14 mouse cellular contexts compared by ENCODE assay signal in genomic region chr2:158155101-158155500, GRCm38 (mm10).
"Had no signal": no experiment of that assay in that cellular context is flagged by ENCODE, and none has a peak within 500 bp of the region (broad histone marks: within the 10 kb centered on the region; RNA-seq: fewer than 3 reads in every experiment).

No protein-coding gene starts in this region.

- H3K27me3 ChIP-seq: intestine, embryonic 15.5 days; limb, embryonic 15.5 days; midbrain, embryonic 15.5 days; neural tube, embryonic 13.5 days had no signal

- H3K9me3 ChIP-seq: intestine, embryonic 15.5 days; limb, embryonic 15.5 days; midbrain, embryonic 15.5 days had no signal

- H3K4me2 ChIP-seq: limb, embryonic 15.5 days; midbrain, embryonic 11.5 days; midbrain, embryonic 15.5 days; neural tube, embryonic 13.5 days had no signal

- H3K9ac ChIP-seq: intestine, embryonic 15.5 days; limb, embryonic 15.5 days; midbrain, embryonic 15.5 days; neural tube, embryonic 13.5 days had no signal

- DNase-seq: kidney, adult 18-20 months; kidney, postnatal 10 days; layer of hippocampus, postnatal 36 days; lung, adult 2 months; retina, postnatal 1 day; thymus, postnatal 36 days had no signal

- H3K36me3 ChIP-seq: intestine, embryonic 15.5 days; limb, embryonic 15.5 days; midbrain, embryonic 15.5 days; neural tube, embryonic 13.5 days had no signal

- H3K27ac ChIP-seq: macrophage; midbrain, embryonic 15.5 days; neural tube, embryonic 13.5 days had no signal

- ATAC-seq: lung, postnatal 0 days; midbrain, embryonic 15.5 days had no signal

- H3K4me3 ChIP-seq: intestine, embryonic 15.5 days; limb, embryonic 15.5 days; megakaryocyte, embryonic 14.5 days; midbrain, embryonic 15.5 days; neural tube, embryonic 13.5 days had no signal
